Mouse (Mus musculus) hindbrain, embryonic 13.5 days (tissue): ENCODE data around the gene Acsl6. TPM values are rescaled to one million over a fixed set of nuclear protein-coding genes. Genes with fewer than 3 reads are reported as not detected.

Experiments
- ATAC-seq: fragments of 200-750 bp; cut with Nextera tagmentation; 2 replicates; pipeline ENCODE4 v1.8.0; 2017; ENCODE audit warnings: moderate TSS enrichment; ENCODE audit not compliant: low FRiP score
- H3K27ac ChIP-seq: fragments of 300-500 bp; sonication (generic); 2 replicates; pipeline ENCODE4 v1.5.1; 2015; ENCODE audit warnings: inconsistent platforms, mild to moderate bottlenecking, moderate library complexity
- H3K27me3 ChIP-seq: fragments of 300-500 bp; sonication (generic); 2 replicates; pipeline ENCODE4 v1.6.1; 2015; ENCODE audit warnings: mild to moderate bottlenecking, inconsistent platforms
- H3K36me3 ChIP-seq: fragments of 300-500 bp; sonication (generic); 2 replicates; pipeline ENCODE4 v1.6.1; 2015; ENCODE audit warnings: mild to moderate bottlenecking, inconsistent platforms
- H3K4me1 ChIP-seq: fragments of 300-500 bp; sonication (generic); replicated peaks from 2 replicates; pipeline ENCODE4 v1.6.1; 2015; ENCODE audit warnings: inconsistent platforms
- H3K4me2 ChIP-seq: fragments of 300-500 bp; sonication (generic); 2 replicates; pipeline ENCODE4 v1.6.1; 2015; ENCODE audit warnings: inconsistent platforms, mild to moderate bottlenecking, moderate library complexity
- H3K4me3 ChIP-seq: fragments of 300-500 bp; sonication (generic); 2 replicates; pipeline ENCODE4 v1.5.1; 2015; ENCODE audit warnings: mild to moderate bottlenecking, inconsistent platforms
- H3K9ac ChIP-seq: fragments of 300-500 bp; sonication (generic); 2 replicates; pipeline ENCODE4 v1.6.1; 2015; ENCODE audit warnings: mild to moderate bottlenecking, inconsistent platforms
- H3K9me3 ChIP-seq: fragments of 300-500 bp; sonication (generic); 2 replicates; pipeline ENCODE4 v1.6.1; 2016; ENCODE audit warnings: inconsistent platforms
- WGBS: fragments of 180-500 bp; shearing (Covaris S2); methylation state at CpG from one replicate; pipeline ENCODE4 v1.1.7; 2015; 5-methylcytosine and 5-hydroxymethylcytosine counted together
- polyA plus RNA-seq: library from polyadenylated mRNA; unstranded; fragments of >200 nt; fragmentation: Nextera tagmentation; extraction: Ambion mirVana; gene quantifications from 2 replicates; pipeline ENCODE4 v1.2.1, GENCODE M21; 2015

Gene Acsl6
- polyA plus RNA-seq, 1 experiment from 2014 or later: 40.4 TPM

DNA sequence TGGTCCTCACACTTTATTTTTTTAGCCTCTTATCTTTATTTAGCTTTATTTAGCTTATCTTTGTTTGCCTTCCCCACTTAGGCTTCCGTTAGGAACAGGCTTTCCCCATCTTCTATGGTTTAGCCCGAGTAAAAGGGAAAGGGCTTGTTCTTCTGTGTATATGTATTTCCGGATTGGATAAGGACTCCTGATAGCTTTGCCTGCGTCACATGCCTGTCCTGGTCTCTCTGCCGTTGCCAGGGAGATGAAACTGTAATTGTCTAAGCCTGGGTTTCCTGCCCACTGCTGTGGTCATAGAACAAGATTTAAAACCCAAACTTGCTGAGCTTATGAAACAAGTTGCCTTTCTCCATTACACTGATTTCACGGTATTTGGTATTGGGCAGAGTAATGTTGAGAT lies 109.4 kb downstream of the Acsl6 start:
- Histone ChIP-seq H3K9me3 (no peaks in the 10 kb centered on the region), H3K27ac (no peak overlapping the region), H3K4me1 (no peaks in the 10 kb centered on the region), H3K36me3 (no peaks in the 10 kb centered on the region), H3K9ac (no peak overlapping the region), H3K4me3 (no peak overlapping the region), H3K4me2 (no peak overlapping the region), H3K27me3 (no peaks in the 10 kb centered on the region)
- WGBS: 58% methylated on average over 6 of the region's 6 CpGs
- ATAC-seq: no peak

Other genes with a start within 250 kb of the Acsl6 start
- 30.9 and 31.1 TPM in 2 replicates for gene Pdlim4, start 234.8 kb upstream of the Acsl6 start, polyA plus RNA-seq
- gene P4ha2, start 203.7 kb upstream of the Acsl6 start, polyA plus RNA-seq: 10.9 and 11.3 TPM in 2 replicates
- not detected in 2 replicates for gene Csf2, start 54.1 kb upstream of the Acsl6 start, polyA plus RNA-seq
- not detected in 2 replicates for gene Il3, start 36.5 kb upstream of the Acsl6 start, polyA plus RNA-seq
- not detected in 2 replicates for gene Meikin, start 66.9 kb downstream of the Acsl6 start, polyA plus RNA-seq
- 10.0 and 10.7 TPM in 2 replicates for gene Fnip1, start 134.4 kb downstream of the Acsl6 start, polyA plus RNA-seq
- gene Rapgef6, start 219.0 kb downstream of the Acsl6 start, polyA plus RNA-seq: 39.0 and 43.3 TPM in 2 replicates